Mouse (Mus musculus) splenic B cell, adult 2 months (primary cell): ENCODE results near the gene Fam45a.
A peak's percentile ranks its signal among the peaks of the same experiment; 100 is the strongest.
"Not testable (repeated sequence)": the region's sequence is repeated elsewhere in the genome, so short reads cannot be mapped to it uniquely, and the experiment has no call there.

Source experiments
- DNase-seq: peaks from one replicate; pipeline ENCODE4 v3.0.0-alpha.2; 2011; ENCODE audit warnings: low read depth, low spot score
- H3K27me3 ChIP-seq: 2 replicates; pipeline ENCODE4 v1.6.1; 2012; ENCODE audit warnings: mild to moderate bottlenecking, low read length, moderate library complexity, mixed read lengths; ENCODE audit not compliant: control insufficient read depth, poor library complexity, insufficient read depth, severe bottlenecking
- H3K36me3 ChIP-seq: 2 replicates; pipeline ENCODE4 v1.6.1; 2012; ENCODE audit warnings: mild to moderate bottlenecking, low read length, moderate library complexity, mixed read lengths; ENCODE audit not compliant: control insufficient read depth, poor library complexity, insufficient read depth, severe bottlenecking

The Fam45a gene

GRCm38 (mm10) chr19:60799867-60800569, 11.4 kb upstream of the Fam45a start:
- no peaks in the 10 kb centered on the region for H3K36me3 ChIP-seq
- no peak for DNase-seq
- no peaks in the 10 kb centered on the region for H3K27me3 ChIP-seq

- Histone ChIP-seq H3K36me3 (no peaks in the 10 kb centered on the region), H3K27me3 (no peaks in the 10 kb centered on the region)
- no peak for DNase-seq
Measured at GRCm38 (mm10) chr19:60804903-60805302, 6.5 kb upstream of the Fam45a start.

GRCm38 (mm10) chr19:60809927-60810326, 1.5 kb upstream of the Fam45a start:
- Histone ChIP-seq H3K27me3 (no peaks in the 10 kb centered on the region), H3K36me3 (no peaks in the 10 kb centered on the region)
- no peak for DNase-seq

- H3K27me3 ChIP-seq: no peaks in the 10 kb centered on the region
- no peak for DNase-seq
- H3K36me3 ChIP-seq: peaks cover 2% of the 10 kb centered on the region; the same call in 1 of the 2 replicates
Measured at GRCm38 (mm10) chr19:60812036-60812389, 628 bp downstream of the Fam45a start.

- no peaks in the 10 kb centered on the region for H3K27me3 ChIP-seq
- no peak for DNase-seq
- H3K36me3 ChIP-seq: peaks cover 2% of the 10 kb centered on the region; the same call in 1 of the 2 replicates
Measured at GRCm38 (mm10) chr19:60813133-60813532, 1.7 kb downstream of the Fam45a start.

GRCm38 (mm10) chr19:60818677-60819076, 7.3 kb downstream of the Fam45a start:
- DNase-seq: peak; percentile 5
- H3K27me3 ChIP-seq: no peaks in the 10 kb centered on the region
- peaks cover 10% of the 10 kb centered on the region; the same call in 1 of the 2 replicates for H3K36me3 ChIP-seq

- Histone ChIP-seq H3K36me3 (peaks cover 9% of the 10 kb centered on the region; the same call in 1 of the 2 replicates), H3K27me3 (no peaks in the 10 kb centered on the region)
- DNase-seq: peak; percentile 89
Measured at GRCm38 (mm10) chr19:60837747-60838146, 26.4 kb downstream of the Fam45a start.

- H3K27me3 ChIP-seq: no peaks in the 10 kb centered on the region
- no peak for DNase-seq
- H3K36me3 ChIP-seq: peaks cover 2% of the 10 kb centered on the region; the same call in 1 of the 2 replicates
Measured at GRCm38 (mm10) chr19:60843324-60843723, 31.9 kb downstream of the Fam45a start.

- Histone ChIP-seq H3K36me3 (peaks cover 2% of the 10 kb centered on the region; the same call in 1 of the 2 replicates), H3K27me3 (no peaks in the 10 kb centered on the region)
- no peak for DNase-seq
Measured at GRCm38 (mm10) chr19:60845731-60846130, 34.3 kb downstream of the Fam45a start.

- peak; percentile 89 for DNase-seq
- H3K36me3 ChIP-seq: peaks cover 5% of the 10 kb centered on the region; the same call in 1 of the 2 replicates
- no peaks in the 10 kb centered on the region for H3K27me3 ChIP-seq
Measured at GRCm38 (mm10) chr19:60860868-60861700, 49.7 kb downstream of the Fam45a start, which contains the start of gene Sfxn4. Gene Sfxn4 (minus strand): TSS chr19:60861479.

- not testable (repeated sequence) for H3K27me3 ChIP-seq, DNase-seq
- peaks cover 11% of the 10 kb centered on the region for H3K36me3 ChIP-seq
Measured at GRCm38 (mm10) chr19:60866169-60866568, 54.8 kb downstream of the Fam45a start.

- DNase-seq: peak; percentile 44
- H3K36me3 ChIP-seq: peaks cover 6% of the 10 kb centered on the region; the same call in 1 of the 2 replicates
- H3K27me3 ChIP-seq: no peaks in the 10 kb centered on the region
Measured at GRCm38 (mm10) chr19:60870489-60870888, 59.1 kb downstream of the Fam45a start.

GRCm38 (mm10) chr19:60871366-60871765, 60.0 kb downstream of the Fam45a start:
- no peaks in the 10 kb centered on the region for H3K27me3 ChIP-seq
- no peak for DNase-seq
- H3K36me3 ChIP-seq: peaks cover 6% of the 10 kb centered on the region; the same call in 1 of the 2 replicates

- peaks cover 6% of the 10 kb centered on the region; the same call in 1 of the 2 replicates for H3K36me3 ChIP-seq
- no peaks in the 10 kb centered on the region for H3K27me3 ChIP-seq
- DNase-seq: no peak
Measured at GRCm38 (mm10) chr19:60872272-60872671, 60.9 kb downstream of the Fam45a start.

- no peak for DNase-seq
- Histone ChIP-seq H3K27me3 (no peaks in the 10 kb centered on the region), H3K36me3 (no peaks in the 10 kb centered on the region)
Measured at GRCm38 (mm10) chr19:60873501-60873900, 62.1 kb downstream of the Fam45a start.
